Mouse (Mus musculus) left cerebral cortex, adult 11 months (tissue): ENCODE measurements at regions not wholly inside any gene's neighbourhood (a gene's known extent, or its start where the extent isn't known, plus 50 kb on each side); places are given as distances from the start of the nearest gene placed in this dataset.
A peak's percentile ranks its signal among the peaks of the same experiment; 100 is the strongest.
"Not testable (repeated sequence)": the region's sequence is repeated elsewhere in the genome, so short reads cannot be mapped to it uniquely, and the experiment has no call there.

Source experiments
- DNase-seq: peaks from one replicate; pipeline ENCODE4 v3.0.0; 2022; ENCODE audit warnings: low spot score

DNA sequence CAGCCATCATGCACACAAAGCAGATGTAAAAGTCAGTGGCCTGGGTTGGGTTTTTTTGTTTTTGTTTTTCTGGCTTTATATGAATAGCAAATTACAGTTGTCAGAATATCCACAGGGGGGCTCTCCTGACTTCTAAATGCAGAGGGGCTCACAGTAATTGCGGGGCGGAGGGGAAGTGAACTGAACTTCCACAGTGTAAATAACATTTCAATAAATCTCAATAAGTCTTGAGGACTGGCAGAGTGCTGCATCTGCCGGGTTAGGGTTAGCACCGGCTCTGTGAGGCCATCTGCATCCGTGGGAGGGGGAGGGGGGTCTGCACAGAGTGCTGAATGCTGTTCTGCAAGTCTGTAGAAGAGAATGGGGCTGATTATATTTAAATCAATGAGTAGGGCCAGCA is 50.3 kb upstream of the Arl4c start:
- no peak for DNase-seq

DNA sequence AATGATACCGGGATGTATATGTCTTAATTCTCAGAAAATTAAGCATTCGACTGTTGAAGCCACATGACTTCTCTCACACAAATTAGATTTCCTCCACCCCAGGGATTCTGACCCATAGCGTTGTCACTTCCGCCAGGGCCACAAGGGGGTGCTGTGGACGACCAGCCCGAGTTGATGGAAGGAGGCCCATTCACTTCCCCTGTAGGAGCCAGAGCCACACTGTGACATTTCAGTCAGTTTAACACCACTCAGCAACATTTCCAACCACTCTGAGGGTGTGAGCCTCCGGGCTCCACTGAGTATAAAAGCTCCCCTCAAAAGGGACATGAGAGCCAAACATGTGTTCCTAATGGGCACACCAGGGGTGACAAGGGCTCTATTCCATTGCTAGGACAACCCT is 54.6 kb upstream of the Arl4c start:
- DNase-seq: no peak

DNA sequence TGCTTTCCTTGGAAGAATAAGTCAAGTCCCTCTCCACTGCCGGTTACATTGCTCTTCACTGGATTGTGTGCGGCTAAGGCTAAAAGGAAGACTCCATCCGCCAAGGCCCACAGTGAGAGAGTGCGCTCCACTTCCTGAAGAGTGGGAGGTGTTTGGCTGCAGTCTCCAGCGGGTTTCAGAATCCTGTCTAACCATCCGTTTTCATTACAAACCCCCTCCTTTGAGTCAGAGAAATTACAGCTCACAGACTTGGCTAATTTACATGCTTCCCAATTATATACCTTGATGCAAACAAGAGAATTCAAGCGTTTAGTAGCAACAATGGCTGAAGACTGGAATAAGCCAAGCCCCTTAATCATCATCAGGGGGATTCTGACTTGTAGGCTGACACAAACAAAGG is 55.1 kb upstream of the Arl4c start:
- no peak for DNase-seq

DNA sequence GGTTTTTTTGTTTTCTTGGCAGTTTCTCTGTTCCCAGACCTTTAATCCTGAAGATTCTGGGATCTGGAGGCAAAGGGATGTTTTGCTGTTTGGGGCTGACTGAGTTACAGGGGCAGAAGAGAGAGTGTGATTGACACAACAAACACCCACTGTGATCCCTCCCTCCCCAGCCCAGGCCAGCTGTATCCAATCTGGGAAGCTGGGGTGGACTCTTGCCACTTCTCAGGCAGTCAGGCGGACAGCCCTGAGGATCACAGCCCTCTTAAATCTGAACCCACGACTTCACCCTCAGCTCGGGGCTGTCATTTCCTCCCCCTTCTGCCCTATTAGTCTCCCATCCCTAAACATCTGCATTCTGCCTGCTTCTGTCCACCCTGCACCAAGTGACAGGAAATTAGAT is 55.7 kb upstream of the Arl4c start:
- no peak for DNase-seq

DNA sequence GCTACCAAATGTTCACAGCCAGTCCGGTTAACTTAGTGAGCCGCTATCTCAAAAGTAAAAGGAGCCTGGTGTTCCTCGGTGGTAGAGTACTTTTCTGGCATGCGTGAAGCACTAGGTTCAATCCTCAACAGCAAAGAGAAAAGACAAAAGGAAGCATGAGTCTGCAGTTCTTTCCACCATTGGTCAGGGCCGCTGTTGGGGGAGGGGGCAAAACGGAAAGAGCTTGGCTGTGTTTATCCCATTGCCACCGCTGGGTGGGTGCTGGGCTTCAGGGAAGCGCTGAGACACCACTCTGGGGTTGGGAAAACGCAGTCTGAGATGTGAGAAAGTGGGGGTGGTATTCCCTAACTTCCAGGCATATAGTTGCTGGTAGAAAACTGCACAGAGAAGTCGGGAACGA is 58.6 kb upstream of the Arl4c start:
- no peak for DNase-seq

DNA sequence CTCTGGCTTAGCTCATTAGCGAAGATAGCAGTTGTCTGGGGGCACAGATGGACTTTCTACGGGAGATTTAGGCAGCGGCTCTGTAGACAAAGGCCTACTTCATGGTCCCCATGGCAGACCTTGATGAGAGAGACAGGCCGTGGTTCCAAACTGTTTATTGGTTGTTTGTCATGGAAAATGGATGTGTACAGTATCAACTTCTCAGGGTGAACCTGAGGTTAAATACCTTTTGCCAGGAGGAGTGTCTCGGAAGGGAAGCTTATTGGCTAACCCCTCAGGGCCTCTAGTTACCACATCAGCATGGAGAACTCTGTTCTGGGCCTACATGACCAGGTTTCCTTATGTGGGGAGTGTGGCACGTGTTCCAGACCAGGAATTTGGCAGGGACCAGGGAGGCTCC is 59.1 kb upstream of the Arl4c start:
- DNase-seq: no peak

DNA sequence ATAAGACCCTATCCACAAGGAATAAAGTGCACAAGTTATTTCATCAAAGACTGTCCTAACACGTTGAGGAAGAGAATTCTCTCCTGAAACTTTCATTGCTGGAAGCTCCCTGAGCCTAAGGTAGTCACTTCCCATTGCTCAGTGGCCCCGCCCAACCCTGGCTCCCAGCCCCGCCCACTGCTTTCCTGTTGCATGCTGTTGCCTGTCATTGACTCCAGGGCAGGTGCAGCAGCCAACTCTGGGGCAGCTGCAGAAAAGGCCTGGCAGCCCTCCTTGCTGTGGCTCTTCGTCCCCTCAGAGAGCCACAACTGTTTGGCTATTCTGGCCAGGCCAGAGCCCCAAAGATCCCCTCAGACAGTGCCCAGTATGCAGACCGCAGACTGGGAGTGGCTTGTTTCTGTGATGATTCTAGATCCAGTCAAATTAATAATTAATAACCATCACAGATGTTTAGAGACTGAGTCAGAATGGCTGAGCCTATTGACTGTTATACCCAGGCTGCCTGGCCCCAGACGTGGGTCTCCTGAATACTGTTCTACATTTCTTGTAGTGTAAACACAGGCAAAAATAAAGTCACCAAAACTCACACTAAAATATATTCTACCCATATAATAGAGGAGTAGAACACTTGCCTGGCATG is 61.8 kb upstream of the Arl4c start:
- DNase-seq: no peak

DNA sequence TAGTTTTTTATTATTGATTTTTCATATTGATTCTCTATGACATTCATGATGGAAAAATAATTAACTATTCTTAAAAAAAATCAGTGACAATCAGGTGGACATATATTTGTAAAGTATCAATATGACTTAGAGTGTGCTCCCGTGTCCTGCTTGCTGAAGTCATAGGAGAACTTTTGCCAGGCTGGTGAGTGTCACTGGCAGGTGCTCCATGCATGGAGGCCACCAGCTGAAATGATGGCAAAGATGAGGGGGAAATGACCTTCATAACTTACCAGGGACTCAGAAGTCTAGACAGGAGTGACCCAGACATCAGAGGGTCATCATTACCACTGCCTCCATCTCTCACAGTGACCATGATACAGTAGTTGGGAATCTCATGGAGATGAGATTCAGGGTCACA is 62.5 kb upstream of the Arl4c start:
- DNase-seq: no peak

DNA sequence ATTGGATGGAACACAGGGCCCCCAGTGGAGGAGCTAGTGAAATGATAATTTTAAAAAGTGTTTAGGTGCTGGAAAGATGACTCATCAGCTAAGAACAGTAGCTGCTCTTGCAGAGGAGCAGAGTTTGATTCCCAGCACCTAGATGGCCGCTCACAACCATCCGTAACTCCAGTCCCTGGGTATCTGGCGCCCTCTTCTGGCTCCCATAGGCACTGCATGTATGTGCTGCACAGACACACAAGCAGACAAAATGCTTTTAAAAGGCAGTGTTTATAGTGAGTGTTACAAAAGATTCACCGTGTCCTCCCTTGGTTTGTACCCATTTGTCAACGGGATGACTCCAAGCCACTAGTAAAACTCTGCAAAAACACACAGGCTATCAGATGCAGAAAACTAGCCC is 75.0 kb upstream of the Arl4c start:
- no peak for DNase-seq

DNA sequence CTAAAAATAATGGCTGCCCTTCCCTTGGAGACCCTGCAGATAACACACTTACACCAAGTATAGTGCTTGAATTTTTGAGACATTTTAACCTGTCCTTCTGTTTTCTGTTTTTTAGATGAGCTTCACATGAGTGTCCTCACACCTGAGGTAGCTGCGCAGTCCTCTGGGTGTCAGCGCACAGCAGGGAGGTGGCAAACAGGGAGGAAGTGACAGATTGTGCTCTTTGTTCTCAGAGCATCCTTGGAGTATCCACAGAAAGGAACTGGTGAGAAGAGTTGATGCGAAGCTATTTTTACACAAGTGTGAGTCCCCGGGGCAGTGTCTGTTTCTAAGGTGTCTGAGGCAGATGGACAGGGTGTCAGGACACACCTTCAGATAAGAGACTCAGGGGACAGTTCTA is 78.2 kb upstream of the Arl4c start:
- DNase-seq: no peak

DNA sequence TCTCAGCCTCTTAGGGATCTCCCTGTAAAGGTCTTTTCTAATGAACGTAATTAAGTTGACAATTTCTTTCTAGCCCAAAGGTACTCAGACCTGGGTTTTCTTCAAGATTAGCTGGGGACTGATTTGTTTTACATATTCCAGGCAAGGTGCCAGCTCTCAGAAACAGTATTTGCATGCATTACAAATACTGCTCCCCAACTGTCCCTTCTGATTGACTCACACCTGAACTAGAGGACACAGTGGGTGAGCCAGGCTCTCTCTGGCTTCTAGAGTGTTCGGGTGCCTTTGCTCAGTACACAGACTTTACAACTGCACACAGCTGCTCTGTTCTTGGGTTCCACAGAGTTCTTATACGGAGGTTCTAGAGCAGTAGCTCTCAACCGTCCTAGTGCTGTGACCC is 81.1 kb upstream of the Arl4c start:
- DNase-seq: no peak

DNA sequence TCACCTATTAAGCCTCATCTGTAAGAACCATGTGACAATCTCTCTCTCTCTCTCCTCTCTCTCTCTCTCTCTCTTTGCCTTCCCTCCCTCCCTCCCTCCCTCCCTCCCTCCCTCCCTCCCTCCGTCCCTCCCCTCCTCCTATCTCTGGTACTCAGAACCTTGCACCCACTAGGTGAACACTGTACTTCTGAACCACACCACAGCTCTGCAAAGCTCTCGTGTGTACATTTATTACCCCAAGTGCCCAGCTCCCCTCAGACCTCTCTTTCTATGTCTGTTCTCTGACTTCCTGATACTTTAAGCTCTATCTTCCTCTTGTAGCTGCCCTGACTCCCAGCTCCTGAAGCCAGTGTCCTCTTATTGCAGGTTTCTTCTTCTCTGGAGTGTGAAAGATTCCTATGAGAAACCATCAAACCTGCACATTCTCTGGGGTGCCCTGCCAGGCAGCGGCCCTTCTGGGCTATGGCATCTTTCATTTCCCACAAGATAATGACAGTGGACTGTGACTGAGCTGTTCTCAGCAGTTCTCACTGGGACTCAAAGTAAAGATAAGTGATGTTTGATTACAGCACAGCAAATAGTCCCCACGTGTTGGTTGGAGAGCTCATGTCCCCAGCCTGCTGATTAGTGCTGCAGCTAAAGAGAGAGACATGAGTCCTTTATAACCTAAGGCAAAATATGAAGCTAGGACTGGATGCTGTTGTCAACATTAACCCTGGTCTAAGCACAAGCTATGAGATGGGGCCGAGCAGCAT is 83.0 kb upstream of the Arl4c start:
- no peak for DNase-seq

DNA sequence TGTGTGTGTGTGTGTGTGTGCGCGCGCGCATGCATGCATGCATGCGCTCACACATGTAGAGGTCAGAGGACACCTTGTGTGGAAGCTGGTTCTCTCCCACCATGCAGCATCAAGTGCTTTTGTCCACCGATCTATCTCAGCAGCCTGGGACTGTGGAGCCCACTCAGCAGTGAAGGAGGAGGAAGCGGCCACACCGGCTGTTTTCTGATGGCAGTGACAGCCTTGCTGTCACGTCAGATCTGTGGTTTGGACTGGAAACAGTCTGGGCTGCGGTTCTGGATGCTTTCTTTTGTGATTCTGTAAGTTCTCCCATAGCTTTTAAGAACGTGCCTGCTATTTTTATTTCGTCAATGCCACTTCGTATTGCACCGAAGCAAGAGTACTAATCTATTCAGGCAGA is 84.0 kb upstream of the Arl4c start:
- no peak for DNase-seq

DNA sequence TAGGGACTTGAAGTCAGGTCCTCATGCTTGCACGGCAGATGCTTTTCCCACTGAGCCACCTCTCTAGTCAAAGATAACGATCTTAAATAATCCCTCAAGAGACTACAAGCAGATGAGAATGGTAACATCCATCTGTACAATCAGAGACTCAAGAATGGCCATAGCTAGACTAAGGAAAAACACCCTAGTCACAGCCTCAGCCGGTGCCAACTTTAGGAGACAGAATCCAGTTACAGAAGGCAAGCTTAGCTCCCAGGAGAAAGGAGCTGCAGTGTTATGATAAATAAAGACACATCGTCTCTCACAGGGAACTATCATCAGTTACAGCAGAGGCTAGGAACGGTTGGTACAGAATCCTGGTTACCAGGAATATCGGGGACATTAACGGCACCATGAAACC is 88.7 kb upstream of the Arl4c start:
- no peak for DNase-seq

DNA sequence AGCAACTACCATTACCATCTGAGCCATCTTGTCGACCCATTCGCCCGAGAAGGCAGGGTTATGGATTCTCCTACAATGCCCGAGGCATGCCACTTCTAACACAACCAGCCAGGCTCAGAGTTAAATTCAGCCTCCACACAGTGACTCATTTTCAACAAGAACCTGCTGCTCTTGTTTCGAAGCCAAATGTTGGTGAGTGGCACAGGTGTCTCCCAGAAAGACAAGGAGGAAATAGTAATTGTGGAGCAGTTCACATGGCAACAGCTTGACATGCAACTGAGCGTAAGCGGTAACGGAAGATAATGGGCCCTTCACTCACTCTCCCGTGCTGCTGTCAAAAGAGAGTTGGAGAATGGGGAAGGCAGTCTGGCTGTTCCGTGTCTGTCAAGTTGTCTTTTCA is 92.9 kb upstream of the Arl4c start:
- peak; percentile 29 for DNase-seq

DNA sequence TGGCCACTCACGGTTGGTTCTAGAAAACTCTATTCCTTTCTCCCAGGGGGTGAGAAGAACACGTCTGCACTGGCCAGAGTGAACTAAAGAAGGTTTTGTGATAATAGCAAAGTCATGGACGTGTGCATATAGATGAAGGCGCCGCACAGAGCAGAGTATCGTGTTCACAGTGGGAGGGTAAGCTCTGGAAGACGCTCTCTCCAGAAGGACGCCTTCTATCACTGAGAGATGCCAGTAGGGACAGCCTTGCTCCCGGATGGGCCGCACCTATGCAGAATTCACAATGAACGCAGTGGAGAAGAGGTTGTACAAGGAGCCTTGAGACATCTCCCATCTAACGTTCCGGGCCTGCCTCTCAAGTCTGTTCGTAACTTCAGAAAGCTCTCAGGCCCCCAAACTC is 96.5 kb upstream of the Arl4c start:
- DNase-seq: no peak

DNA sequence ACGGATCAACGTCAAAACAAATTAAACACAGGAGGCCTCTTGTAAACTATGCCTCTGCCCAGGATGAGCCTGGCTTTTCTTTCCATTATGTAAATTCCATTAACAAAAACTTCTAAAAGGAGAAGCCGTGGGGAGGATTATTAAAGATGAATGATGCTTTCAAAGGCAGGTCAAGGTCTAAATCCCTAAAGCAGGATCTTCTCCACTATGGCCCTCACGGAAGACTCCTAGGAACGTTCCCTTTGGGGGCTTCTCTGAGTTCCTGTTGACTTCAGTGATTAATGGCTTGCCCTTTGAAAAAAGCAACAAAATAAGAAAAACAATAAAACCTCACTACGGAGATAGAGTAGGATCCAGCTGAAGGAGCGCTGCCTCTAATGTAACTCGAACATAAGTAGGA is 96.9 kb upstream of the Arl4c start:
- DNase-seq: no peak

DNA sequence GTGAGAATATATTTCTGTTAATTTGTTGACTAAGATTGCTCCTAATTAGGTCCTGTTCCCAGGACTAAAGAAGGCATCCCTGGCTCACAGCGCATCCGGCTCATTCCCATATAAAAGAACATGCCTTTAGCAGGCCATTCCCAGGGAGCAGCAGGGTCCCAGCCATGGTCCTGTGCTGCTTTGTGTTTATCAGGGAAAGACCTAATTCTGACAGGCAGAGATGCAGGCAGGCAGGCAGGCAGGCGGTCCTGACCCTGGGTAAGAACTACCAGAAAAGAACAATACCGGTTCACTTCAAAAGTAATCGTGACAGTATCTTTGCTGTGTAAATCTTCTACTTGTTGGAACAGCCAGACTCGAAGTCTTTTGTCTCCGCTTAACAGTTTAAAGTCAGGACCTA is 97.3 kb upstream of the Arl4c start:
- no peak for DNase-seq

DNA sequence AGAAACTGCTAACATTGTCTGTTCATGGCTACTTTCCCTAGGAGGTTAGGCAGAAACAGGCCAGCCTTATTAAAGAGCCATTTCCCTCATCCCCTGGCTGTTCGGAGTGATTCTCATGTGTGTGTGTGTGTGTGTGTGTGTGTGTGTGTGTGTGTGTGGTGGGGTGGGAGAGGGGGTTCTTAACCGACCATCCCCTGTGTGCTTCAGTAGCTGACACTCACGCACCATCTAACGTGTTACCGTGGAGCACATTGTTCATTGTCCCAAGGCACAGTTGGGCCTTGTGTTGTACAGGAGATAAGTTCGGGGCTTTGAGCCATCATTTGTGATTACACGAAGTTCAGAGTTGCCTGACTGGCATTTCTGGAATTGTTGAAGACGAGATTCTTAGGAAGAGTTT is 97.8 kb upstream of the Arl4c start:
- DNase-seq: no peak

DNA sequence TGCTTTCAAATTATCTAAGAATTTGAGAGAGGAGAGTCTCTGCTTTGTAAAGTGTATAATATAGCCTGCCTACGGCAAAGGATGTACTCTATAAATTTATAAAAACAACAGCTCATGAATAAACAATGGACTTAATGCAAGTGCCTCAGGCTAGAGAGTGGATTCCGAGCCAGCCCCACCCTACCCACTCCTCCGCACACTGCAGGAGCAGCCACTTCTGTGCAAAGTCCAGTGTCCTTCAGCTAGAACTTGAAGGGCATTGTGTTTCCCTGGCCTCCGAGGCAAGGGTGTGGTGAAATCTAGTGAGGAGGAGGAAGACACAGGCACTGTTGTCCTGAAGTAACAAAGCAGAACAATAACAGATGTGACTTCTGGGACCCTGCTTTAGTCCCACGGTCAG is 98.4 kb upstream of the Arl4c start:
- no peak for DNase-seq

DNA sequence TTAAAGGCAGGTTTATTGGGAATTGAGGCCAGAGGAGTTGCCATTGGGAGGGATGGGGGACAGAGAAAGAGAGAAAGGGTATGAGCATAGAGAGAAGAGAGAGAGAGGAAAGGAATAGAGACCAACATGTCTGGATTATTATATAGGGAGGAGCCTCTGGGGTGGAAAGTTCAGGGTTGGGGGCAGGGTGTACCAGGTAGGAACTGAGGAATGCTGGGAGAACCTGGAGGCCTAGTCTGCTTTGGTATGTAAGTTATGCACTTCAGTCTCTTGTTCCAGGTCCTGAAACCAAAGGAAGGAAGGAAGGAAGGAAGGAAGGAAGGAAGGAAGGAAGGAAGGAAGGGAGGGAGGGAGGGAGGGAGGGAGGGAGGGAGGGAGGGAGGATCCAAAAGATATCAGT is 99.1 kb upstream of the Arl4c start:
- not testable (repeated sequence) for DNase-seq

DNA sequence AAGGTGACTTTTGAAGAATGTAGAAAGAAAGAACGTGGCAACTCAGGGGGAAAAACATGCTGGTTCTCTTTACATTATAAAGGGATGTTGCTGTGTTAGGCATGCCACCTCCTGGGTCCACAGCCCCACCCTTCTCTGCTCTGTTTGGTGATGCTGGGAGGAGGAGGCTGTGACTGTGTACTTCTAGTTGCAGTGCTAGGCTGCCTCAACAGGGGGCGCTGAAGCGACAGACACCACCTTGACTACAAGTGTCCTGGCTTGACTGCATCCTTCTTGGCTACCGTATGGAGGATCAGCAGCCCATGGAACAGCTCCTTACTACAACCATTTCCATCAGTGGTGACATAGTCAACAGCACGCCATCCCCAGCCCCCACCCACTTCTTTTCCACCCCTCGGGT is 104.9 kb upstream of the Arl4c start:
- no peak for DNase-seq

DNA sequence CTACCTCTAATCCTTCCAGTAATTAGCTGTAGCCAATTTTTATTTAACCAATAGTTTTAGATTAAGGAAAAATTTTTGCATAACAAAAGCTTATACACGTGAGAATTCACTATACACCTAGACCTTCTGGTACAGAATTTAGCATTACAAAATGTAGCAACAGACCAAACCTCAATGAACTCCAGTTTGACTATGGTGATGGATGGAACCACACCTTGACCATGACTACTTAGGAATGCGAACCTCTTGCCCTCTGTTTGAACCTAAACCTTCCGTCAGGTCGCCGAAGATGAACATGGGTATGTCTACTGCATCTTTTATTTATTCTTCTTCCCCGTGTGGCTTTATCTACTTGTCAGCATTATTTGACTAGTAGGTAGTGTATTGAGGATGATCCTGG is 105.9 kb upstream of the Arl4c start:
- no peak for DNase-seq

DNA sequence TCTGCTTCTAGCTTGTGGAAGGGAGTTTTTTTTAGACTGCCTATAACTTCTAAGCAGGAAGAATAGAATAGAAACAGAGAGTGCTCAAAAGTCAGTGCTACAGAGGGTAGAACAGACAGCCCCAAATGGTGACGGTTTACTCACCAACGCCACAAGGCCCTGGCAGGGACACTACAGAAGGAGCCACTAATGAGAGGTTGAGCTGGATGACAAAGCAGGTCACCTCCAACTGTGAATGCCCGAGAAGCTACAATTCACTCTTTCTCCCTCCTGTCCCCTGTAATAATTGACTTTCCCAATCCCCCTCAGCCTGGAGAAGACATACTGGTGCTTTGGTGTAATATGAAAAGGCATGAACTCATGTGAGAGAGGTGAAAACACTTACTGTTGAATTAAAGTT is 106.5 kb upstream of the Arl4c start:
- no peak for DNase-seq
